20 mouse cellular contexts compared by ENCODE assay signal in the genomic region with DNA sequence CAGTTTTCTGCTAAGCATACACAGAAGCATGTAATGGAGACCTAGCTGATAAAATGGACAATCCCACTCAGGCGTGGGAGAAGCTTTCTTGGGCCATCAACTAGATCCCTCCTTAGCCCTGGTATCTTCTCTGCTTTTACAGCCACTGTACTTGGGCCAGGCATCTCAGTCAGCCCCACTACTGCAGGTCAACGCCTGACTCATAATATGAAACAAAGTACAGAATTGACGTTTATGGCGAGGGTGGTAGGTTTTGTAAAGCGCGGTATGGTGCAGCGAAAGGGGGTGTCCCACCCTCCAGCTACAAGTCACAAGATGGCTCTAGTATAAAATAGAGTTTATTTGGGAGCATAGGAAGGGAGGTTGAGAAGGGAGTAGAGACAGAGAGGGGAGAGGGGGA. TPM values are rescaled to one million over a fixed set of nuclear protein-coding genes. Genes with fewer than 3 reads are reported as not detected.
A peak's percentile ranks its signal among the peaks of the same experiment; 100 is the strongest.
DNase-seq lines count a peak whose midpoint lies in the region; ATAC-seq and TF ChIP-seq lines count a peak whose summit lies in the region.
"Had no signal": no experiment of that assay in that cellular context is flagged by ENCODE, and none has a peak within 500 bp of the region (broad histone marks: within the 10 kb centered on the region; RNA-seq: fewer than 3 reads in every experiment).

No protein-coding gene starts in this region.

- no peaks in the 10 kb centered on the region for H3K36me3 ChIP-seq in kidney, embryonic 15.5 days
- no peaks in the 10 kb centered on the region for H3K36me3 ChIP-seq in intestine, postnatal 0 days (ENCODE audit: control insufficient read depth, insufficient read depth)
- H3K36me3 ChIP-seq in hindbrain, embryonic 10.5 days = no peaks in the 10 kb centered on the region
- H3K36me3 ChIP-seq: embryonic facial prominence, embryonic 12.5 days; forebrain, embryonic 12.5 days; G1E; liver, embryonic 12.5 days; midbrain, embryonic 15.5 days; neural tube, embryonic 13.5 days had no signal

- no peak for ATAC-seq in kidney, embryonic 15.5 days (replicated peaks; ENCODE audit: low FRiP score)
- peak; percentile 56 for ATAC-seq in intestine, postnatal 0 days
- ATAC-seq: midbrain, embryonic 15.5 days had no signal

- 68% methylated on average over 7 of the region's 7 CpGs for WGBS in kidney, embryonic 15.5 days
- 49% methylated on average over 7 of the region's 7 CpGs for WGBS in intestine, postnatal 0 days
- 90% methylated on average over 7 of the region's 7 CpGs for WGBS in hindbrain, embryonic 10.5 days

- H3K27me3 ChIP-seq in kidney, embryonic 15.5 days = no peaks in the 10 kb centered on the region
- no peaks in the 10 kb centered on the region for H3K27me3 ChIP-seq in intestine, postnatal 0 days (replicated peaks; ENCODE audit: control insufficient read depth, insufficient read depth, low read length)
- H3K27me3 ChIP-seq in hindbrain, embryonic 10.5 days (ENCODE audit: insufficient read depth, poor library complexity, severe bottlenecking) = no peaks in the 10 kb centered on the region
- H3K27me3 ChIP-seq: embryonic facial prominence, embryonic 12.5 days; liver, embryonic 12.5 days; midbrain, embryonic 15.5 days had no signal

- no peak overlapping the region for H3K9ac ChIP-seq in kidney, embryonic 15.5 days
- 0 out of 2 replicates have a peak overlapping the region, but pooled peaks have one; percentile 26 for H3K9ac ChIP-seq in intestine, postnatal 0 days (ENCODE audit: low read depth, low read length)
- H3K9ac ChIP-seq: embryonic facial prominence, embryonic 12.5 days; forebrain, embryonic 12.5 days; liver, embryonic 12.5 days; midbrain, embryonic 15.5 days; neural tube, embryonic 13.5 days had no signal

- TF ChIP-seq CTCF in gastrocnemius, adult 2 months (IDR thresholded peaks at IDR 0.05) = no peak
- no peak for TF ChIP-seq CTCF in intestine, postnatal 0 days (IDR thresholded peaks at IDR 0.05; ENCODE audit: low read depth)

- intact Hi-C loops in gastrocnemius, adult 2 months (cut with DNase I) = no loop called here

- H3K27ac ChIP-seq in gastrocnemius, adult 2 months = peak overlapping the region; percentile 80
- H3K27ac ChIP-seq in kidney, embryonic 15.5 days = peak overlapping the region; percentile 96
- H3K27ac ChIP-seq in intestine, postnatal 0 days (ENCODE audit: low read depth, low read length) = peak overlapping the region; percentile 93
- H3K27ac ChIP-seq in hindbrain, embryonic 10.5 days = no peak overlapping the region
- H3K27ac ChIP-seq: embryonic facial prominence, embryonic 12.5 days; forebrain, embryonic 12.5 days; liver, embryonic 12.5 days; midbrain, embryonic 15.5 days; neural tube, embryonic 13.5 days had no signal

- no peaks in the 10 kb centered on the region for H3K9me3 ChIP-seq in kidney, embryonic 15.5 days (replicated peaks)
- H3K9me3 ChIP-seq in intestine, postnatal 0 days (ENCODE audit: control insufficient read depth) = no peaks in the 10 kb centered on the region
- no peaks in the 10 kb centered on the region for H3K9me3 ChIP-seq in hindbrain, embryonic 10.5 days
- H3K9me3 ChIP-seq: embryonic facial prominence, embryonic 12.5 days; forebrain, embryonic 12.5 days; liver, embryonic 12.5 days; midbrain, embryonic 15.5 days; neural tube, embryonic 13.5 days had no signal

- H3K4me1 ChIP-seq in kidney, embryonic 15.5 days = peaks cover 25% of the 10 kb centered on the region
- peaks cover 3% of the 10 kb centered on the region; the same call in 1 of the 2 replicates for H3K4me1 ChIP-seq in intestine, postnatal 0 days (replicated peaks; ENCODE audit: control insufficient read depth, insufficient read depth, low read length)
- H3K4me1 ChIP-seq in hindbrain, embryonic 10.5 days (replicated peaks) = peaks cover 9% of the 10 kb centered on the region
- H3K4me1 ChIP-seq: midbrain, embryonic 15.5 days had no signal

- no peak overlapping the region for H3K4me2 ChIP-seq in kidney, embryonic 15.5 days
- no peak overlapping the region for H3K4me2 ChIP-seq in intestine, postnatal 0 days (replicated peaks; ENCODE audit: low read depth)
- H3K4me2 ChIP-seq: embryonic facial prominence, embryonic 12.5 days; forebrain, embryonic 12.5 days; liver, embryonic 12.5 days; midbrain, embryonic 15.5 days; neural tube, embryonic 13.5 days had no signal

- DNase-seq in gastrocnemius, adult 2 months = no peak
- no peak for DNase-seq in gastrocnemius, postnatal 25 days
- no peak for DNase-seq in kidney, postnatal 10 days
- DNase-seq in CD4-positive helper T cell, adult 2 months (ENCODE audit: low read depth, low spot score) = peak; percentile 56
- no peak for DNase-seq in adrenal gland, adult 18-20 months (ENCODE audit: low spot score in 2 of 2)
- no peak for DNase-seq in hindbrain, embryonic 10.5 days (ENCODE audit: low spot score)
- DNase-seq: cerebellum, postnatal 36 days; layer of hippocampus, adult 9-11 months; spleen, adult 18-20 months; thymus, adult 18-20 months had no signal

- H3K4me3 ChIP-seq in gastrocnemius, adult 2 months = no peak overlapping the region
- H3K4me3 ChIP-seq in kidney, embryonic 15.5 days (replicated peaks) = no peak overlapping the region
- H3K4me3 ChIP-seq in intestine, postnatal 0 days (ENCODE audit: low read depth, low read length) = no peak overlapping the region
- H3K4me3 ChIP-seq in hindbrain, embryonic 10.5 days = no peak overlapping the region
- H3K4me3 ChIP-seq: embryonic facial prominence, embryonic 12.5 days; forebrain, embryonic 12.5 days; liver, embryonic 12.5 days; midbrain, embryonic 15.5 days; neural tube, embryonic 13.5 days had no signal

RNA-seq across cellular contexts. Expression of a gene that starts 43.1 kb away (rescaled TPM):
- total RNA-seq in gastrocnemius, adult 2 months (2021) = 10 to 100 TPM; 29.0 to 61.7 TPM
- total RNA-seq in gastrocnemius, postnatal 25 days (2021) = 10 to 100 TPM; 63.9 to 85.7 TPM
- polyA plus RNA-seq in kidney, embryonic 15.5 days (2015; fragmentation: Nextera tagmentation; extraction: Ambion mirVana) = 516 and 533 TPM in 2 replicates
- polyA plus RNA-seq in intestine, postnatal 0 days (2015; fragmentation: Nextera tagmentation; extraction: Ambion mirVana) = 733 and 887 TPM in 2 replicates
- total RNA-seq in adrenal gland, adult 18-20 months (2021) = 100 to 1,000 TPM; 159 to 177 TPM
- polyA plus RNA-seq in hindbrain, embryonic 10.5 days (2016; fragmentation: Nextera tagmentation; extraction: Ambion mirVana) = 160 and 200 TPM in 2 replicates
- total RNA-seq: G1E had no signal
- polyA plus RNA-seq: G1E had no signal

RNA-seq across cellular contexts. Expression of a gene that starts 54.5 kb away (rescaled TPM):
- not detected for total RNA-seq in gastrocnemius, adult 2 months (2021)
- not detected for total RNA-seq in gastrocnemius, postnatal 25 days (2021)
- not detected in 2 replicates for polyA plus RNA-seq in kidney, embryonic 15.5 days (2015; fragmentation: Nextera tagmentation; extraction: Ambion mirVana)
- not detected in 2 replicates for polyA plus RNA-seq in intestine, postnatal 0 days (2015; fragmentation: Nextera tagmentation; extraction: Ambion mirVana)
- not detected for total RNA-seq in adrenal gland, adult 18-20 months (2021)
- polyA plus RNA-seq in hindbrain, embryonic 10.5 days (2016; fragmentation: Nextera tagmentation; extraction: Ambion mirVana) = not detected in 2 replicates
- total RNA-seq: heart, postnatal 14 days; left cerebral cortex, postnatal 14 days had no signal
- polyA plus RNA-seq: embryonic facial prominence, embryonic 12.5 days; forebrain, embryonic 12.5 days; G1E; liver, embryonic 12.5 days; midbrain, embryonic 15.5 days; neural tube, embryonic 13.5 days had no signal
